Mouse (Mus musculus) lung, adult 18-20 months (tissue): ENCODE measurements around the gene Gm3182.
"Not testable (repeated sequence)": the region's sequence is repeated elsewhere in the genome, so short reads cannot be mapped to it uniquely, and the experiment has no call there.

Experiments
- DNase-seq, 2 experiments: peaks; one replicate each; pipeline ENCODE4 v3.0.0; 2022; ENCODE audit warnings: mixed read lengths in 2 of 2

Gene Gm3182

GRCm38 (mm10) chr14:4481445-4481844 is at the start of gene Gm3182:
Gm3182 (plus strand) TSS chr14:4481745.
- not testable (repeated sequence) for DNase-seq

- DNase-seq, result not testable (repeated sequence)
Observed at GRCm38 (mm10) chr14:4499425-4499824, 17.9 kb downstream of the Gm3182 start.
